ENCODE assay signal across 21 mouse cellular contexts in the genomic region with DNA sequence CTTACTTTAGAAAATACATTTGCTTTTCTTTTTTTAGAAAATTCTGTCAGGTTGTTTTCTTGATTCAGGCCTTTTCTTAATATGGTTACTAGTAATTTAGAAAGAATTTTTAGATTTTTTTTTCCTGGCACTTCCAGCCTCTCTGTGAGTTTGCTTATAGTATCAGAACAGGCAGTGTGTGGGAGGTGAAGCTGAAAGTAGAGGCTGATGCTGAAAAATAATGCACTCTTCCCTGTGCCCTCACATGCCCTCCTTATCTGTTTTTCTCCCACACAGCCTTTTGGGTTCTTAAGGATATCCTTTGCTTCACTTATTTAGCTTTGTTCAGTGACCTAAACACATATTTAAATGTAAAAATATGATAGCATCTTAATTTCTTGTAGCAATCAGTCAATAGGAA. TPM values are rescaled to one million over a fixed set of nuclear protein-coding genes. Genes with fewer than 3 reads are reported as not detected.
DNase-seq lines count a peak whose midpoint lies in the region; ATAC-seq lines count a peak whose summit lies in the region.
"Had no signal": no experiment of that assay in that cellular context is flagged by ENCODE, and none has a peak within 500 bp of the region (broad histone marks: within the 10 kb centered on the region; RNA-seq: fewer than 3 reads in every experiment).

No protein-coding gene starts in this region.

- intact Hi-C loops in left cerebral cortex, postnatal 36 days (cut with DNase I), result no loop called here

- ATAC-seq in frontal cortex, adult (ENCODE audit: low TSS enrichment), result peak; percentile 95
- ATAC-seq: activated CD4-positive, CD25-positive, alpha-beta regulatory T cell, adult 4 months; forebrain, embryonic 13.5 days; forebrain, embryonic 16.5 days; hindbrain, embryonic 16.5 days had no signal

- DNase-seq in frontal cortex, postnatal 10 days (ENCODE audit: low spot score in 2 of 2), result no peak
- peak; percentile 34 for DNase-seq in left cerebral cortex, adult 11 months (ENCODE audit: low spot score)
- DNase-seq in left cerebral cortex, postnatal 36 days (ENCODE audit: low spot score in 2 of 2), result no peak
- DNase-seq in right cerebral cortex, adult 18-20 months, result peak; percentile 20
- DNase-seq in right cerebral cortex, postnatal 14 days, result no peak
- peak; percentile 6 for DNase-seq in testis, postnatal 14 days (ENCODE audit: low spot score)
- DNase-seq in testis, postnatal 10 days (ENCODE audit: low spot score), result no peak
- DNase-seq: adrenal gland, adult 8-10 months; adrenal gland, postnatal 25 days; cerebellum, adult 18-20 months; cerebellum, adult 9-10 months; cerebellum, postnatal 14 days; gastrocnemius, adult 2 months; gastrocnemius, postnatal 14 days; heart, adult 11 months had no signal

RNA-seq across cellular contexts. Expression of a gene that starts 30.0 kb away (rescaled TPM):
- total RNA-seq in left cerebral cortex, postnatal 36 days (2021), result 1 to 10 TPM; 8.1 to 8.2 TPM
- total RNA-seq: hematopoietic stem cell, adult 5-6 weeks had no signal

Comparison
In these comparisons a context has a peak if more than half of its experiments do, and no peak if none do; other contexts are left out.
1. DNase-seq: peak in left cerebral cortex, adult 11 months (single experiment), right cerebral cortex, adult 18-20 months (single experiment) and testis, postnatal 14 days (single experiment); none in frontal cortex, postnatal 10 days (0 of 2), left cerebral cortex, postnatal 36 days (0 of 2), right cerebral cortex, postnatal 14 days (single experiment) and testis, postnatal 10 days (single experiment).